Mouse (Mus musculus) retina, postnatal 1 day (tissue): ENCODE measurements around the gene Marf1.
"Not testable (repeated sequence)": the region's sequence is repeated elsewhere in the genome, so short reads cannot be mapped to it uniquely, and the experiment has no call there.

Experiments
- DNase-seq: peaks from one replicate; pipeline ENCODE4 v3.0.0-alpha.2; 2012

The Marf1 gene

DNA sequence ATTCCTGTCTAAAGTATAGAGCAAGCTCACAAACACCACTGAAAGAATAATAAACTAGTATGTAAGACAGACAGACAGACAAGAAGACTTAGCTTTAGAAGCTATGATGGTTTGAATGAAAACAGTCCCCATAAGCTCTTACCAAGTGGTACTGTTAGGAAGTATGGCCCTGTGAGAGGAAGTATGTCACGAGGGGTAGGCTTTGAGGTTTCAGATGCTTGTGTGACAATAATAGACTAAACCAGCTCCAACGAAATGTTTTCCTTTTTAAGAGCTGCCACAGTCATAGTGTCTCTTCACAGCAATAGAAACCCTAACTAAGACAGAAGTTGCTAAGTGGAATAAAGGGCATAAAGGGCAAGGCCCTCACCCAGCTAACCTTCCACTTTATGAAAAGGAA lies 28.1 kb downstream of the Marf1 start:
- DNase-seq: no peak

DNA sequence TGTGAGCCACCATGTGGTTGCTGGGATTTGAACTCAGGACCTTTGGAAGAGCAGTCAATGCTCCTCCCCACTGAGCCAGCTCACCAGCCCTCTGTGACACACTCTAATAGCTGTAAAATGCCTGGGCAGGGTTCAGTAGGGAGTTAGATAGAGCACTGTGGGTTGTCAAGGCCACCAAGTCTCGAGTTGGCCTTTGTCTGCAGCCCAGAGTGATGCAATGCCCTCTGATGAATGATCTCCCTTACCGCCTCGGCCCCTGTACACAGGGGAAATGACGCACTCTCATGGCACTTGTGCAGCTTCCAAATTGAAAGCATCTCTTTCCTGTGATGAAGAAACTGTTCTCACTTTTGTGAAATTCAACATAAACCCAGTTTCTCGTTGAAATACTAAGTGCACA lies 31.3 kb downstream of the Marf1 start:
- DNase-seq: no peak

DNA sequence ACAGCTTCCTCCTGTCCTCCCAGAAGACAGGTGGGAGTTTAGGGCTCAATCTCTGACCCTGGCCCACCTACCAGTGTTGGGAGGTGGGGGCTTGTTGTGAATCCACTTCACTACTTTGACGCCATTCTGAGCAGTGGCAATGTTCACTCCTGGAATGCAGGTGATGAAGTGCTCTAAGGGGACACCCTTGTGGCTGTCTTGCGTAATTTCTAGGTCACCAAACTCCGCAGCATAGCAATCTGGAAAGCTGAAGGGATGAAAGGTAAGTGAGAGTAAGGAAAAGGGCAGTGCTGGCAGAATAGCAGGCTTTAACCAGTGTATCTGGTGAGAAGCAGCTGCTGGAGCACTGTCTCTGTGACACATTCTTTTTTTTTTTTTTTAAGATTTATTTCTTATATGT lies 31.8 kb downstream of the Marf1 start:
- no peak for DNase-seq

DNA sequence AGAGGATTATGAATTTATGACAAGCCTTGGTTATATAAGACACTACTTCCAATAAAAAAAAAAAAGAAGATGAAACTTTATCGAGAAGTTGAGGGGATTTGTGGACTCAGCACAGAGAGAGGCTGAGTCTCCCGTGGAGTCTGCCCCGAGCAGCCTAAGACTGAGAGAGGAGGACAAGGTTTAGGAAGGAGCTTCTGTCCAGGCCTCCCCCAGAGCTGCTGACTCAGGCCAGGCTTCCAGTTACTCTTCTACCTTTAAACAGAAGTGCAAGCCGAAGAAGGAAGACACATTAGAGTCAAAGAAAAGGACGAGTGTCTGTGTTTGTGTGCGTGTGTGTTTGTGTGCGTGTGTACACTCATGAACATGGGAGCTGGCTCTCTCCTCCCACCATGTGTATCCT lies 32.4 kb downstream of the Marf1 start:
- no peak for DNase-seq

DNA sequence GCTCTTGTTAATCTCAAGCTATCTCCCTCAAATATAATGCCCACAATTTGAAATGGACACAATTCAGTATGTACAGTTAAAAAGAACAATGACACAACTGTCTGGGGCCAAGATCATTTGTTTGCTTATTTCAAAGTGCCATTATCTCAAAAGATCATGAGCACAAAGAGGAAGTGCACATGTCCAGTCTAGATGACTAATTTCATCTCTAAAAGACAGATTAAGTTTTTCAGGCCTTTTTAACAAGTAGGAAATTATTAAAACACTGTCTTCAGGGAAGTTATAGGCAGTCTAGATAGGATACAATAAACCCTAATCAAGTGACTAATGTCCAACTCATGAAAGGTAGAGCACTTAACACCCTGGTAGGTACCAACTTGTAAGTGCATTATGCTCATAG lies 34.2 kb downstream of the Marf1 start:
- DNase-seq: no peak

DNA sequence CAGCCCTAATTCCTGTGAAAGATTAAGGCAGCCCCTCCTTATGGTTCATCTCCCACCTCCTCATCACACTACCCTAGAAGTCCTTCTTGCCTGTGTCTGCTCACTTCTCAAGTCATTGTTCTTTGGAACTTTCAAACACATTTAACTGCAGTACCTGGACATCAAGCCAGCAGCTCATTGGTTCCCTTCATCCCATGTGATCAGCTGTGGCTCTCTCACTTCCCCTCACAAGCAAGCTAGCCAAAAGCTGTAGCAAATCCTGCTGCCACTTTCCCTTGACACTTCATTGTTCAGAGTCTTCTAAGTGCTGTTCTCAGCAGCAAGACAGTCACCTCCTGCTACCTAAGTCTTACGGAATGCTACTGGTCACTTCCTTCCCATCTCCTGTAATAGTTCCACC lies 37.9 kb downstream of the Marf1 start:
- DNase-seq: no peak

DNA sequence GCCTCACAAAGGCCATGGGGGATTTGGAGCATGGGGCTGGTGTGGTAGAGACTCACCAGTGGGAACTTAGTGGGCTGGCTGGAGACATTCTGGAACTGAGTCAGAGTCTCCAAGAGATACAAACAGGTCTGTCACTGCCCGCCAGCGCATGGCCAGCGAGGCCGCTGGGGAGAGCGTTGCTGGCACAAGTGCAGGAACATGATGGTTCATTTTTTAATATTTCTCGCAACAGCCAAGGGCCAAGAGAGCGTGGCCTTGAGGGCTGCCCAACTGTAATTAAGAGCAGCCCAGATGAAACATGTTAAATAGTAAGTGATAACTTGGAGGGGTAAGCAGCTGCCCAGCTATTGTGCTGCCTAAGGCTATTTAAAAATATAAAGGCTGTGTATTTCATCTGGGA lies 38.4 kb downstream of the Marf1 start:
- DNase-seq: no peak

DNA sequence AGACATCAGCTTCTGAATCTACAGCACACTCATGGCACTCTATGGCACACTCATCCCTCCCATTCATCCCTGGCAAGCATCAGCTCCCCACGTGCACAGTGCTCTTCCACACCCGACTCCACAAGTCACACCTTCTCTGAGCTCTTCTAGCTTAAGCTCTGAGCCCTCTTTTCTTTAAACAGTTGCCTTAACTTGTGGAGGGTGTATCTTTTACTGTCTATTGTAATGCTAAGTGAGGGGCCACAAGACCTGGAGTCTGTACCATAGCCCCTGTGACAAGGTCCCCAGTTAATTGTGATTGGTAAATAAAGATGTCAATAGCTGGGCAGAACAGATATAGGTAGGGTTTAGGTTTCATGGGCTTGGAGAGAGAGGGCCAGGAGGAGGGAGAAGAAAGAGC lies 39.2 kb downstream of the Marf1 start:
- DNase-seq: no peak

DNA sequence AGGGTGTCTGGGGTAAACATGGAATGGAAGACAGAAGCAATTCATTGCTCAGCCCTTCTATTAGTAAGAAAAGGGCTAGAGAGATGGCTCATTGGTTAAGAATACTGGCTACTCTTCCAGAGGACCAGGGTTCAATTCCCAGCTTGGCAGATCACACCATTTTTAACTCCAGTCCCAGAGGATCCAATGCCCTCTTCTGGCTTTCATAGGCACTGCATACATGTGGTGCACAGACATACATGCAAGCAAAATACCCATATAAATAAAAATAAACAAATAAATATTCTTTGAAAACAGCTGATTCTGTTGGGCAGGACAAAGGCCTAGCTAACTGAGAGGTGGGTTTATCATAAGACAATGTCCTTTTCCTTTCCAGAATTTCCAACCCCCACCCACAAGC lies 40.6 kb downstream of the Marf1 start:
- DNase-seq: no peak

DNA sequence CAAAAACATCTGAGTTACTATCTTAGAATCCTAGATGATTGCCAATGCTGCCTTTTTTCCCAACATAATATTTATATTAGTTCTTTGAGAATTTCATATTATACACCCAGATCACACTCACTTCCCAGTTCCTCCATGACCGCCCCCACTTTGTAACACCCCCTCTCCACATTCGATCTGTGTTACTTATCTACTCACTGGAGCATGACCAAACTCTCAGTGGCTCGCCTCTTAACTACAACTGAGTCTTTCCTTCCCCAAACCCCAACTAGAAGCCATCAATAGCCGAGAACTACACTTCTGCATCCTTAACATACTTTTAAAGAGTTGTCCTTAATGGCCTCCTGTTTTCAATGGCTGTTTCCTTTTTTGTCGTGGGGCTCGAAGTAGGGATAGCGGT lies 41.6 kb downstream of the Marf1 start:
- no peak for DNase-seq

DNA sequence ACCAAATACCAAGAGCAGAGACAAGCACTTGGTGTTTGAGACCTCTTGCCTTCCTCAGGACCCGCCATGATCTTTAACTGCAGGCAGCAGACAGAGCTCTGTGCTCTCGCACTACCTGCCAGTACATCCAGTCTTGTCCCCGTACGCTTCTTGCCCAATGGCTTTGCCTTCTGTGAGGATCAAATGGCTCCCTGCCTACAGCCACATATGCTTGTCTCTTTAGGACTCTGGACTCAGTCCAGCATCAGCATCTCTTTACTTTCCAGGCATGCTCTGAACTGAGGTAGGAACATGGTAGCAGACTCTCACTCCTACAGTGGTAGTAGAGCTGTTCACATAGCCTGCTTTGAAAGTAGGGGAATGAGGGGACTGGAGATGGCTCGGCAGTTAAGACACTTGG lies 42.2 kb downstream of the Marf1 start:
- DNase-seq: no peak

DNA sequence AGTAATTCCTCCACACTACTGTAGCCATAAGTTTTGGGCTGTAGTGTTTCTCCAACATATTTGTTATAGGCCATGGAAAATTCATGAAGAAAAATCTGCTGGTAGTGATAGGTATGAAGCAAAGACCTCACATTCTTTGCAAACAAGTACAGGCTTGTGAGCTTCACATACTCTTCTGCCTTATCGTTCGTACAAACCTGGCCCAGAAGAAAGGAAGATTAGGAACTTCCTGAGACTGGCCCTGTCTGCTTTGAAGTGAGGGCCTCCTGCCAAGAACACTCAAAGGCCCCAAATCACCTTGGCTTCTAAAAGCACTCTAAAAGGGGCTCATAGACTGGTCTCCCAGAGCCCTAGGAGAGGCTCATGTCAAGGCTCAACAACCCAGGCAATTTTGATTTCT lies 45.9 kb downstream of the Marf1 start:
- no peak for DNase-seq

DNA sequence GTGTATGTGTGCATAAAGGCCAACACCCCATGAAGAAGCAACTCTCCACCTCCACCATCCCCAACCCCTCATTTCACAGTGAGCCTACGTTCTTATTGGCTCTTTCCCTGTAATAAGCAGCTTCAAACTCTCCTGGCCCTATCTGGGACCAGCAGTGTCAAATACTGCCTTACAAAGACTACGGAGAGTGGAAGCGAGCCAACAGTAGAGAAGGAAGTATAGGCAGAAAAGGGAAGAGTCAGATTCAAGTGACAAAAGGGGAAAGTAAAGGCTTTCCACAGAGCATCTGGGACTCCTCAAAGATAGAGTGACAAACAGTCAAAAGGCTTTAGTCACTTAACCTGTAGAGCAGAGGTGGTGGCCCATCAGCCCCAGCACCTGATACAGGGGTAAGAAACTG lies 50.4 kb downstream of the Marf1 start:
- DNase-seq: no peak

DNA sequence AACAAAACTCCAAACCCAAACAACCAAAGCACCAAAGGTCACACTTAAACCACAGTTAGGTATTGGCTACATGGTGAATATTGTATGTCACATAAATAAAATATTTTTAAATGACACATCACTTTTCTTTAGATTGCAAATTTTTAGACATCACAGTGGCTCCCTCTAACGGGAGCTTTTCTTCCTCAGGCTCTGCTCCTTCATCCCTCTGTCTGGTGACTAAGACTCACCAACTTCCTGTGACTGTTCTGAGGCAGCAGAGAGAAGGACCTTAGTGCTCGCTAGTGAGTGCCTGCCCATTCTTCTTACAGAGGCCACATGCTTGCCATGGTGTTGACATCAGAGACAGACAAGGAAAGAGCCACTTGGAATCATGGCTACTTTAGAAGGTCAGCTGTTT lies 51.0 kb downstream of the Marf1 start:
- no peak for DNase-seq

DNA sequence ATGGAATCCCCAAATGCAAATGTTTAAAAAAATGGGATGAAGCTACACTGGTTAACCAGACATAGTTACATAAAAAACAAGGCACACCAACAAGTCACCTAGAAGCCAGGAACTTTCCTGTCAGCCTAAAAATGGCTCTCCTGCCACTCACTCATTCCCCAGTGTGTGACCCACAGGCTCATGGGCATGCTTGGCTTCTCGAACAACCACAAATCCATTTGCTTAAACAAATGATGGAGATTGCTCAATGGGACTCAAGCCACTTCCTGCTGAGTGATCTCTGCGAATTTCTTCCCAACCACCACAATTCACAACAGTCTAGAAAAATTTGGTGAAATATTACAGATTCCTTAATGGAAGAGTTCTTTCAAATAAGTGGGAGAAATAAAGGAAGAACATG lies 52.2 kb downstream of the Marf1 start:
- no peak for DNase-seq

DNA sequence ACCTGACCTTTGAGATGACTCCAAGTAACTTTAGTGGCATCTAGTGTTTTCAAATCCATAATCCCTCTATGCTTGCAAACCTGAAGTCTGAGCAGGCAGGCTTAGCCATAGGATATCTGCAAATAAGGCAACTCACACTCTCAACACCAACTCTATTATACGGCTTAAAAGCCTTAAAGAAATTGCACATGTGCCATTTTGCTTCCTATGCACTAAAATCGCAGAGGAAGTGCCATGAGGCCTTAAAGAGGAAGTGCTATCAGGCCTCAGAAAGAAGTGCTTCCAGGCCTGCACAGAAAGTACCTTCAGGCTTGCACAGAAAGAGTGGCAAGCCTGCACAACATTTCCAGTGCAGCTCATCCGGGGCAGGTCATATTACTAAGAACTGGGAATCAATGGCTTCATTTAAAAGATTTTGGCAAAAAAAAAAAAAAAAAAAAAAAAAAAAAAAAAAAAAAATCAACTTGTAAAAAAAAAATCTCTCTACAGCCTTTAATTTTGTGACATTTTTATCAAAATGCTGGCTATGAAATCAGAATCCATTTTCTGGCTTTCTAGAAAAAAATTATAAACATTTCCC lies 53.4 kb downstream of the Marf1 start:
- DNase-seq: no peak

DNA sequence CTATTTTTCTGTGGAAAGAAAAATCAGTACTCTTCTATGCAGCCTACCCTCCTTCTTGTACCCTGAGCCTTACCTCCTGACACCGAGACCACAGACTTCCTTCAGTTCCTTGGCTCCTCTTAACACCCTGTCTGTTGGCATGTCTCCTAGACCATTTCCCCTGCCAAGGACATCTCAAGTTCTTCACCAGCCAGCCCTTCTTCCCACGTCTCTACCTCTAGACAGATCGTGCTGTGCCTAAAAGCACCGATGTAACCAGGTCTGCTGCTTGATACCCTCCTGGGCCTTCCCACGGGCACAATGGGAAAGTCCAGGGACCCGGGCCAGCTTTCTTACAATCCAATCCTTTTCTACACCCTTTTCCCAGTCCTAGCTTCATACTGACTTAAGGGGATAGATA lies 57.3 kb downstream of the Marf1 start:
- no peak for DNase-seq

DNA sequence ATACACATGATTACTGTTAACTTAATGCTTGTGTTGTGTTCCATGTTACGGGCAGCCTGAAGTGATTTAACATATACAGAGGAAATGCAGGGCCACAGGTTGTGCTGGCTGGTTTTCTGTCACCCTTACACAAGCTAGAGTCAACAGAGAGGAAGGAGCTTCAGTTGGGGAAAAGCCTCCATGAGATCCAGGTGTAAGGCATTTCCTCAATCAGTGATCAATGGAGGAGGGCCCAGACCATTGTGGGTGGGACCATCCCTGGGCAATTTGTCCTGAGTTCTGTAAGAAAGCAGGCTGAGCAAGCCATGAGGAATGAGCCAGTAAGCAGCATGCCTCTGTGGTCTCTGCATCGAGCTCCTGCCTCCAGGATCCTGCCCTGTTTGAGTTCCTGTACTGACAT lies 71.4 kb downstream of the Marf1 start:
- DNase-seq: no peak

DNA sequence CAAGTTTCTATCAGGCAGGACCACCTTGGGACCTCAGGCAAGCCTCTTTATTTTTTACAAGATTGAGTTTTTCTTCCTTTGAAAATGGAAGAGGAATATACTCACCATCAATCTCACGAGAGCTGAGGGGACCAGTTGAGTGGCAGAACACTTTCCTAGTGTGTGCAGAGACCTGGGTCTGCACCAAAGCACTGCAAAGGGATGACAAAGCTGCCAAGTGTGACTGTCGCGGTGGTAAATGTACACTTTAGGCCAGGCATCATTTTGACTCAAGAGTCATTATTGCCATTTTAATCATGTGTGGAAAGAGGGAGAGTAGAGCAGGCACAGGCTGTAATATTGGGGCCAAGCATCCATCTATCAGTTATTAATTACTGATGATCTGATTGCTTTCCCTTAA lies 73.9 kb downstream of the Marf1 start:
- no peak for DNase-seq

DNA sequence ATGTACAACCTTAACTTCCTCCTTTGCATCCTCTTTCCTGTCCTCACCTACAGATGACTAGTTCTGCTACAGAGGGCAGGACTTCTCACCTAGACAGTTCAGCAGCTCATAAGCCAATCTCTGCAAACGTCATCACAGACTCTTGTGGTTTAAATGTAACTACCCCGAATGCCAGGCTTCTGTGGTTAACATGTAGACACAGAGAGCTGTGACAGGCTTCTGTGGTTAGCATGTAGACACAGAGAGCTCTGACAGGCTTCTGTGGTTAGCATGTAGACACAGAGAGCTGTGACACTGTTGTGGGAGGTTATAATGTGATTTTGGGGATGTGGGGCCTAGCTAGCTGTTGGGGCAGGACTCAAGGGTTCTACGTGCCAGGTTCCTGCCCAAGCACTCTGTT lies 74.9 kb downstream of the Marf1 start:
- no peak for DNase-seq

DNA sequence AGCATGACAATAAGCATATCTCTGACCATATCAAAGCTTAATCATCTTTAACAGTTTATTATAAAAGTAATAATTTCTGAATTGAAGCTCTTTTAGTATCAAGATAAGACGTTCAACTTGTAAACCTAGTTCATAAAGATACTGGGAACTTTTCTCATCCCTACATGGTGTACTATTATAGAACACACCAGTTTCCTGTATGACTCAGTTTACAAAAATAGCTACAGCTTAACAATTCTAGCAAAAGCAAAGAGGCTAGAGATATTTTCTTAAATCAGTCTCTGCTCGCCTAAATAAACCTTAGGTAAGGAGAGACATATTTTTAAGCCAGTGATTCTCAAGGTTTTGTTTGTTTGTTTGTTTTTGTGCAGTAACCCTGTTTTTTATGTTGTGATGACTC lies 80.2 kb downstream of the Marf1 start:
- no peak for DNase-seq

DNA sequence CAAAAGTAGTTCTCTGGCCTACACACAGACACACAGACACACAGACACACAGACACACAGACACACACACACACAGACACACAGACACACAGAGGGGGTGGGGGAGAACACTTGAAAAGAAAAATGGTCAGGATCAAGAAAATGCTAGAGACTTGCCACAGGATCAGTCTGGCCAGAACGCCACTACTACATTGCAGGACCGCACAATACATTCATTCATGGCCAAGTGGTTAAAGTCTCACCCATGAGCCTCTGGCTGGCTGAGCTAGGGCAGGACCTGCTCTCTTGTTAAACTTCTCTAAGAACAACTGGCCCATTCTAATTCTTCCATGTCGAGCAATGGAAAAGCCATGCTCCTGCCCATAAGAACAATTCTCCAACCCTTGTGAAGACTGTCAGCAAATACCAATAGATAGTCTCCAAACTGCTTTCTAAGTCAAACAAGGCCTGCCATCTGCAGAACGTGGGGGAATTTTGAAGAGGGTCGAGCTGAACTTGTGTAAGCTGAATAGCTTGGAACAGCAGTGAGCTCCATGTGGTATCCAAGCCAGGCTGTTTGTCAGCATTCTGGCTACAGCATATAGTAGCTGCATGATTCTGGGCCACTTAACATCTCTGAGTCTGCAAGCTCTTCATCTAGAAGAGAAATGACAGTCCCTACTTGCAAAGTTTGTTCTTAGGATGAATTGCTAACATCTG lies 92.5 kb downstream of the Marf1 start:
- DNase-seq: no peak

DNA sequence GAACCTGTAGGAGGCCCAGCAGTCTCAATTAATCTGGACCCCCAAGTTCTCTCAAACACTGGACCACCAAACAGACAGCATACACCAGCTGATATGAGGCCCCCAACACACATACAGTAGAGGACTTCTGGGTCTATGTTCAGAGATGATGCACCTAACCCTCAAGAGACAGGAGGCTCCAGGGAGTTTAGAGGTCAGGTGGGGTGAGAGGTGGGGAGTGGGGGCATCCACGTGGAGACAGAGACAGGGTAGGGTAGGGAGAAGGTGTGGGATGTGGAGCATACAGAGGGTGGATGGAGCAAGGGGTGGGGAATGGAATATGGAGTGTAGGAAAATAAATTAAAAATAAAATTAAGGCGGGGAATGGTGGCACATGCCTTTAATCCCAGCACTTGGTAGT lies 94.5 kb downstream of the Marf1 start:
- DNase-seq: not testable (repeated sequence)

DNA sequence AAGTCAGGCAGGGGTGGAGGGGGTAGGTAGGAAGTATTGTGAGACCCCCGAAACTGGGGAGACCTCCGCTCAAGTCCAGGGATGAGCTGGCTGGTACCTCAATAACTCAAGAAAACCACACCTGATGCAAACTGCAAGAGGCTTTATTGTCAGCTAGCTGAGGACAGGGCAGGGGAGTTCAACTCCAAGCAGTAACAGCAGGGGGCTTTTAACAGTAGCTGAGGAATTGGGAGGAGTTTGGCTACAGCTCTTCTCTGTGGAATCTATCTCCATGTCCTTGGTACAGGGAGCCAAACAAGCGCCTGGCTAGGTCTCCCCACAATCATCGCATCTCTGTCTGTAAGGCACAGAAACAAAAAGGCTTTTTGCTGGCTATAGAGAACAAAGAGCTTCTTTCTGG lies 96.6 kb downstream of the Marf1 start:
- DNase-seq: not testable (repeated sequence)

DNA sequence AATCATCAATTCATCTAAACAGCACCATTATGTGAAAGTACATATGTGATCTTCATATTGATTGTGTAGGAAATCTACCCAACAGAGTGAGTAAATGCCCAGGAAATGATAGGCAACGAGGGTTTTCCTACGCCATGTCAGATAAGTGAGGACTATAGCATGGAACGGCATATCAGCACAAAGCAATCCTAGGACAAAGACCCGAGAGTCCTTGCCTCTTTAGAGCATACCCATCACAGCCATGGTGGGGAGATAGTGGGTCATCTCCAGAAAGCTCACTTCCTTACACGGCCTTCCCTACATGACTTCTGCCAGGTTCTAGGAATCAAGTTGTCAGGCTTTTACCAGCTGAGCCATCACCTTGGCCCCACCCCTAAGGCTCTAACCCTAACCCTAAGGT lies 103.3 kb downstream of the Marf1 start:
- no peak for DNase-seq
